In the genomic region with DNA sequence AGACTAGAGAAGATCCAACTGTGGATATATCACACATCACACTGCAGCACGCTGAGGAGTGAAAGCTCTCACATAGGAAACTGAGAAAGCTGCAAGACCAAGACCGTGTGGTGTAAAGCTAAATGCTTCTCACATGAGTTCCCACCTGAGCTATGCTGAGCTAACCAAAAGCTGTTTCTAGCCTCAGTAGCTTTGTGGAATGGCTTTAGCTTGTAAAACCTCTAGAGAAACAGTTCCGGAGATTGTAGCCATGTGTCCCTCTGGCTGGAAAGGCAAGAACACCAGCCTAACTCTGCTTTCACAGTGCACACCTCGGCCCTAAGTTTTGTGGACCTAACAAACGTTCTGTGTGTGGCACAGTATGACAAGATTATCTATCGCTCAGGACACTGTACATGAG, we compare ENCODE assay signal across 15 mouse cellular contexts.
DNase-seq lines count a peak whose midpoint lies in the region; ATAC-seq and TF ChIP-seq lines count a peak whose summit lies in the region.
"Had no signal": no experiment of that assay in that cellular context is flagged by ENCODE, and none has a peak within 500 bp of the region (broad histone marks: within the 10 kb centered on the region; RNA-seq: fewer than 3 reads in every experiment).

No protein-coding gene starts in this region.

- no peaks in the 10 kb centered on the region for H3K27me3 ChIP-seq in heart, adult 2 months (ENCODE audit: control insufficient read depth, insufficient read depth, low read length)
- 0 out of 2 replicates have a peak, but pooled peaks cover 8% of the 10 kb centered on the region for H3K27me3 ChIP-seq in midbrain, embryonic 12.5 days
- H3K27me3 ChIP-seq in midbrain, embryonic 11.5 days (ENCODE audit: control insufficient read depth, insufficient read depth, low read length): no peaks in the 10 kb centered on the region
- no peaks in the 10 kb centered on the region for H3K27me3 ChIP-seq in hindbrain, embryonic 15.5 days
- H3K27me3 ChIP-seq in neural tube, embryonic 15.5 days (replicated peaks): no peaks in the 10 kb centered on the region

- peak; percentile 13; the same call in 1 of the 2 replicates for TF ChIP-seq CTCF in heart, adult 2 months (IDR thresholded peaks at IDR 0.05)

- peak overlapping the region; percentile 50 for H3K9ac ChIP-seq in heart, adult 2 months (ENCODE audit: low read depth, low read length)
- no peak overlapping the region for H3K9ac ChIP-seq in midbrain, embryonic 12.5 days (replicated peaks)
- no peak overlapping the region for H3K9ac ChIP-seq in midbrain, embryonic 11.5 days (ENCODE audit: low read length)
- H3K9ac ChIP-seq in hindbrain, embryonic 15.5 days: peak overlapping the region; percentile 19; the same call in 1 of the 2 replicates
- no peak overlapping the region for H3K9ac ChIP-seq in neural tube, embryonic 15.5 days (replicated peaks)
- H3K9ac ChIP-seq: kidney, embryonic 15.5 days; liver, postnatal 0 days had no signal

- no peaks in the 10 kb centered on the region for H3K79me2 ChIP-seq in heart, adult 2 months (replicated peaks; ENCODE audit: control insufficient read depth, insufficient read depth, low read length)

- peak overlapping the region; percentile 73 for H3K27ac ChIP-seq in heart, adult 2 months
- H3K27ac ChIP-seq in midbrain, embryonic 12.5 days (replicated peaks): no peak overlapping the region
- H3K27ac ChIP-seq in midbrain, embryonic 11.5 days (ENCODE audit: low read depth, low read length): no peak overlapping the region
- no peak overlapping the region for H3K27ac ChIP-seq in hindbrain, embryonic 15.5 days (replicated peaks)
- H3K27ac ChIP-seq in neural tube, embryonic 15.5 days (replicated peaks): no peak overlapping the region
- H3K27ac ChIP-seq: kidney, embryonic 15.5 days; macrophage had no signal

- H3K4me2 ChIP-seq in midbrain, embryonic 12.5 days (replicated peaks): peak overlapping the region; percentile 19; the same call in 1 of the 2 replicates
- H3K4me2 ChIP-seq in midbrain, embryonic 11.5 days: no peak overlapping the region
- H3K4me2 ChIP-seq in hindbrain, embryonic 15.5 days: peak overlapping the region; percentile 92
- H3K4me2 ChIP-seq in neural tube, embryonic 15.5 days: peak overlapping the region; percentile 83
- H3K4me2 ChIP-seq: kidney, embryonic 15.5 days had no signal

- peaks cover 6% of the 10 kb centered on the region for H3K36me3 ChIP-seq in heart, adult 2 months (ENCODE audit: control insufficient read depth, insufficient read depth, low read length)
- H3K36me3 ChIP-seq in midbrain, embryonic 12.5 days: no peaks in the 10 kb centered on the region
- no peaks in the 10 kb centered on the region for H3K36me3 ChIP-seq in midbrain, embryonic 11.5 days (ENCODE audit: control insufficient read depth, insufficient read depth, low read length)
- H3K36me3 ChIP-seq in hindbrain, embryonic 15.5 days: no peaks in the 10 kb centered on the region
- no peaks in the 10 kb centered on the region for H3K36me3 ChIP-seq in neural tube, embryonic 15.5 days
- H3K36me3 ChIP-seq: kidney, embryonic 15.5 days had no signal

- no peaks in the 10 kb centered on the region for H3K9me3 ChIP-seq in midbrain, embryonic 12.5 days
- no peaks in the 10 kb centered on the region for H3K9me3 ChIP-seq in midbrain, embryonic 11.5 days (ENCODE audit: control insufficient read depth, low read length)
- no peaks in the 10 kb centered on the region for H3K9me3 ChIP-seq in hindbrain, embryonic 15.5 days
- no peaks in the 10 kb centered on the region for H3K9me3 ChIP-seq in neural tube, embryonic 15.5 days (replicated peaks)
- H3K9me3 ChIP-seq: kidney, embryonic 15.5 days had no signal

- TF ChIP-seq POLR2A in heart, adult 2 months (IDR thresholded peaks at IDR 0.05; ENCODE audit: insufficient read depth, low read depth, low read length): no peak

- no peak for ATAC-seq in midbrain, embryonic 12.5 days (ENCODE audit: low FRiP score, low read depth)
- no peak for ATAC-seq in midbrain, embryonic 11.5 days (ENCODE audit: low FRiP score)
- ATAC-seq in hindbrain, embryonic 15.5 days (ENCODE audit: low FRiP score, low read depth): no peak
- ATAC-seq in neural tube, embryonic 15.5 days (ENCODE audit: low FRiP score): no peak
- ATAC-seq: liver, postnatal 0 days had no signal

- 41% methylated on average over 6 of the region's 6 CpGs for WGBS in heart, adult 2 months
- WGBS in midbrain, embryonic 12.5 days: 66% methylated on average over 6 of the region's 6 CpGs
- WGBS in midbrain, embryonic 11.5 days: 67% methylated on average over 6 of the region's 6 CpGs
- WGBS in hindbrain, embryonic 15.5 days: 66% methylated on average over 6 of the region's 6 CpGs
- 64% methylated on average over 6 of the region's 6 CpGs for WGBS in neural tube, embryonic 15.5 days

- peak overlapping the region; percentile 52 for H3K4me3 ChIP-seq in heart, adult 2 months
- H3K4me3 ChIP-seq in midbrain, embryonic 12.5 days: 0 out of 2 replicates have a peak overlapping the region, but pooled peaks have one; percentile 3
- H3K4me3 ChIP-seq in midbrain, embryonic 11.5 days (ENCODE audit: low read depth, low read length): no peak overlapping the region
- H3K4me3 ChIP-seq in hindbrain, embryonic 15.5 days: peak overlapping the region; percentile 52
- peak overlapping the region; percentile 48 for H3K4me3 ChIP-seq in neural tube, embryonic 15.5 days (replicated peaks)
- H3K4me3 ChIP-seq: erythroblast, embryonic 14.5 days; kidney, embryonic 15.5 days had no signal

- intact Hi-C loops in heart, adult 2 months (cut with DNase I): no loop called here
- intact Hi-C loops in heart, postnatal 25 days (cut with DNase I): loop anchor here (10.0 kb wide), 1 partner anchor 285 kb away; no protein-coding TSS in a partner anchor

- no peak for DNase-seq in heart, adult 2 months
- DNase-seq in heart, postnatal 25 days (ENCODE audit: low spot score): no peak
- DNase-seq in midbrain, embryonic 11.5 days (ENCODE audit: low spot score, missing footprints): no peak
- DNase-seq in liver: no peak
- DNase-seq in urinary bladder, postnatal 10 days (ENCODE audit: low spot score): no peak
- DNase-seq: adrenal gland, adult 2 months; gastrocnemius, postnatal 10 days; liver, postnatal 0 days; retina, postnatal 1 day had no signal

- peaks cover under 1% of the 10 kb centered on the region for H3K4me1 ChIP-seq in heart, adult 2 months (ENCODE audit: control insufficient read depth, insufficient read depth, low read length)
- H3K4me1 ChIP-seq in midbrain, embryonic 12.5 days: peaks cover 12% of the 10 kb centered on the region
- H3K4me1 ChIP-seq in midbrain, embryonic 11.5 days (ENCODE audit: control insufficient read depth, insufficient read depth, low read length): 0 out of 2 replicates have a peak, but pooled peaks cover 4% of the 10 kb centered on the region
- peaks cover 26% of the 10 kb centered on the region for H3K4me1 ChIP-seq in hindbrain, embryonic 15.5 days (replicated peaks)
- peaks cover 30% of the 10 kb centered on the region for H3K4me1 ChIP-seq in neural tube, embryonic 15.5 days

- TF ChIP-seq EP300 in heart, adult 2 months (IDR thresholded peaks at IDR 0.05; ENCODE audit: insufficient read depth, low read depth, low read length): no peak

Comparison
In these comparisons a context has a peak if more than half of its experiments do, and no peak if none do; other contexts are left out.
1. H3K9ac ChIP-seq: peak in heart, adult 2 months (single experiment) and hindbrain, embryonic 15.5 days (single experiment); none in midbrain, embryonic 12.5 days (single experiment), midbrain, embryonic 11.5 days (single experiment) and neural tube, embryonic 15.5 days (single experiment).